Comparison of ENCODE assay signal across 8 mouse cellular contexts in the genomic region with DNA sequence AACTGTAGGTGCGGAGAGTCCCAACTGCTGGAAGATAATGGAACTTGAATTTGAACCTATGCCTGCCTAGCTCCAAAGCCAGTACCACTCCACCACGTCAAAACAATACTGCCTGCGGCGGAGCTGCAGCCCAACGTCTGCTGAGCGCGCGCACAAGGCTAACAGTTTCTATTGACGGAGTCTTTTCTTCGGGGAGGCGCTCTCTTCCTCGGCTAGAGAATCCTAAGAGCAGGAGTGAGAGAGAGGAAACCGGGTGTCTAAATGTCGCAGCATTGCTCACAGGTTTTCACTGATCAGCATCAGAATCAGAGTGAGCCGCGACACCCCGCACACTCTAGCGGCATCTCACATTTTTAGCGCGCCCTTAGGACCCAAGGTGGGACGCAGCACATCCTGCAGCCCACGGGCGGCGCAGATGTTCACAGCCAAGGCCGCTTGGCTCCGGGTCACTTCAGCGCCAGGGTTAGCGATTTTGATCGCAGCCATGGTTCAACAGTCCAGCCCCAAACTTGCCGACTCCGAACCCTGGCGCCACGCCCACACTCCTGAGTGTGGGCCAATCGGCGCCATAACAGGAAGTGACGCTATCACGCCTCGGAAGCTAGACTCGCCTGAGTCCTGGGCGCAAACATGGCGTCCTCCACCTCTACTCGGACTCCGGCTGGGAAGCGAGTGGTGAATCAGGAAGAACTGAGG. TPM values are rescaled to one million over a fixed set of nuclear protein-coding genes. Genes with fewer than 3 reads are reported as not detected.
DNase-seq lines count a peak whose midpoint lies in the region; ATAC-seq and TF ChIP-seq lines count a peak whose summit lies in the region.

A gene (minus strand): TSS at position 580 of the 696 bp plus-strand sequence.
A gene (plus strand): TSS at position 604 of the 696 bp plus-strand sequence.

- peaks cover 7% of the 10 kb centered on the region; the same call in 1 of the 2 replicates for H3K36me3 ChIP-seq in heart, embryonic 10.5 days
- H3K36me3 ChIP-seq in kidney, embryonic 14.5 days (ENCODE audit: control insufficient read depth, insufficient read depth, low read length) = peaks cover 8% of the 10 kb centered on the region; the same call in 1 of the 2 replicates
- H3K36me3 ChIP-seq in limb, embryonic 14.5 days (ENCODE audit: control insufficient read depth, insufficient read depth, low read length) = peaks cover 15% of the 10 kb centered on the region
- H3K36me3 ChIP-seq in midbrain, embryonic 16.5 days (ENCODE audit: control insufficient read depth, insufficient read depth, low read length) = no peaks in the 10 kb centered on the region
- no peaks in the 10 kb centered on the region; the same call in 1 of the 2 replicates for H3K36me3 ChIP-seq in spleen, adult 2 months (ENCODE audit: control insufficient read depth, insufficient read depth, low read length)

- under 1% methylated on average over 44 of the region's 44 CpGs for WGBS in heart, embryonic 10.5 days
- under 1% methylated on average over 44 of the region's 44 CpGs for WGBS in kidney, embryonic 14.5 days
- under 1% methylated on average over 44 of the region's 44 CpGs for WGBS in limb, embryonic 14.5 days
- WGBS in midbrain, embryonic 16.5 days = under 1% methylated on average over 44 of the region's 44 CpGs
- under 1% methylated on average over 44 of the region's 44 CpGs for WGBS in spleen, adult 2 months

- peak; percentile 99 for ATAC-seq in erythroblast, adult 5-6 weeks (replicated peaks; ENCODE audit: low FRiP score, poor library complexity, severe bottlenecking)
- ATAC-seq in kidney, embryonic 14.5 days (ENCODE audit: low FRiP score, low TSS enrichment) = peak; percentile 99
- peak; percentile 99 for ATAC-seq in limb, embryonic 14.5 days (ENCODE audit: low FRiP score, low read depth)
- ATAC-seq in midbrain, embryonic 16.5 days = peak; percentile 100

- peak within 1 kb of the TSS; percentile 96 for H3K27ac ChIP-seq in heart, embryonic 10.5 days
- H3K27ac ChIP-seq in kidney, embryonic 14.5 days (ENCODE audit: low read depth, low read length) = peak within 1 kb of the TSS; percentile 97
- peak within 1 kb of the TSS; percentile 93 for H3K27ac ChIP-seq in limb, embryonic 14.5 days (replicated peaks; ENCODE audit: low read depth, low read length)
- peak within 1 kb of the TSS; percentile 87 for H3K27ac ChIP-seq in midbrain, embryonic 16.5 days (ENCODE audit: low read length)
- H3K27ac ChIP-seq in spleen, adult 2 months (ENCODE audit: insufficient read depth, low read length) = peak within 1 kb of the TSS; percentile 79

- no peak for TF ChIP-seq CTCF in brain, embryonic 14.5 days (IDR thresholded peaks at IDR 0.05; ENCODE audit: borderline replicate concordance, extremely low read depth, insufficient read depth, insufficient read length)
- no peak for TF ChIP-seq CTCF in spleen, adult 2 months (IDR thresholded peaks at IDR 0.05; ENCODE audit: extremely low read depth, insufficient read depth, insufficient read length, insufficient replicate concordance)

- peak within 1 kb of the TSS; percentile 89 for H3K4me2 ChIP-seq in kidney, embryonic 14.5 days (replicated peaks; ENCODE audit: low read depth, low read length)
- H3K4me2 ChIP-seq in limb, embryonic 14.5 days (replicated peaks; ENCODE audit: low read depth, low read length, severe bottlenecking) = peak within 1 kb of the TSS; percentile 94
- peak within 1 kb of the TSS; percentile 93 for H3K4me2 ChIP-seq in midbrain, embryonic 16.5 days (ENCODE audit: low read length)

- peaks cover 22% of the 10 kb centered on the region for H3K4me1 ChIP-seq in heart, embryonic 10.5 days
- H3K4me1 ChIP-seq in kidney, embryonic 14.5 days (ENCODE audit: control insufficient read depth, insufficient read depth, low read length) = peaks cover 15% of the 10 kb centered on the region
- H3K4me1 ChIP-seq in limb, embryonic 14.5 days (ENCODE audit: control insufficient read depth, insufficient read depth, low read length) = peaks cover 18% of the 10 kb centered on the region
- H3K4me1 ChIP-seq in midbrain, embryonic 16.5 days (ENCODE audit: control insufficient read depth, insufficient read depth, low read length) = peaks cover 23% of the 10 kb centered on the region
- no peaks in the 10 kb centered on the region; the same call in 1 of the 2 replicates for H3K4me1 ChIP-seq in spleen, adult 2 months (ENCODE audit: control insufficient read depth, insufficient read depth, insufficient read length)

- H3K9me3 ChIP-seq in heart, embryonic 10.5 days = no peaks in the 10 kb centered on the region
- H3K9me3 ChIP-seq in kidney, embryonic 14.5 days (ENCODE audit: control insufficient read depth, low read length) = peaks cover 5% of the 10 kb centered on the region; the same call in 1 of the 2 replicates
- H3K9me3 ChIP-seq in limb, embryonic 14.5 days (ENCODE audit: control insufficient read depth, low read length) = no peaks in the 10 kb centered on the region
- H3K9me3 ChIP-seq in midbrain, embryonic 16.5 days (replicated peaks; ENCODE audit: control insufficient read depth, low read length, poor library complexity, severe bottlenecking) = no peaks in the 10 kb centered on the region

- peak within 1 kb of the TSS; percentile 89 for H3K9ac ChIP-seq in kidney, embryonic 14.5 days (ENCODE audit: low read depth, low read length)
- peak within 1 kb of the TSS; percentile 87 for H3K9ac ChIP-seq in limb, embryonic 14.5 days (ENCODE audit: low read depth, low read length, severe bottlenecking)
- H3K9ac ChIP-seq in midbrain, embryonic 16.5 days (ENCODE audit: low read depth, low read length) = peak within 1 kb of the TSS; percentile 85

- peak; percentile 66; the same call in 1 of the 2 replicates for TF ChIP-seq POLR2A in brain, embryonic 14.5 days (IDR thresholded peaks at IDR 0.05; ENCODE audit: borderline replicate concordance, extremely low read depth, insufficient read depth, insufficient read length, poor library complexity, severe bottlenecking)
- TF ChIP-seq POLR2A in limb, embryonic 14.5 days (IDR thresholded peaks at IDR 0.05; ENCODE audit: borderline replicate concordance, extremely low read depth, insufficient read depth, insufficient read length) = peak; percentile 47; the same call in 1 of the 2 replicates
- TF ChIP-seq POLR2A in spleen, adult 2 months (IDR thresholded peaks at IDR 0.05; ENCODE audit: low read depth, low read length) = peak; percentile 94

- peak; percentile 95 for DNase-seq in CD4-positive helper T cell, adult 2 months (ENCODE audit: low read depth, low spot score)
- DNase-seq in brain, embryonic 14.5 days (ENCODE audit: low read depth) = peak; percentile 98
- peak; percentile 97 for DNase-seq in heart, embryonic 10.5 days (ENCODE audit: low spot score)
- DNase-seq in limb, embryonic 14.5 days (ENCODE audit: low spot score) = peak; percentile 95
- peak; percentile 85 to 88 for DNase-seq in spleen, adult 2 months (ENCODE audit: low read depth in 1 of 2, low spot score in 2 of 2)

- peak within 1 kb of the TSS; percentile 92 for H3K4me3 ChIP-seq in heart, embryonic 10.5 days
- peak within 1 kb of the TSS; percentile 99 for H3K4me3 ChIP-seq in kidney, embryonic 14.5 days (ENCODE audit: low read length)
- H3K4me3 ChIP-seq in limb, embryonic 14.5 days (replicated peaks; ENCODE audit: low read length) = peak within 1 kb of the TSS; percentile 95
- H3K4me3 ChIP-seq in midbrain, embryonic 16.5 days (ENCODE audit: low read depth, low read length) = peak within 1 kb of the TSS; percentile 85
- peak within 1 kb of the TSS; percentile 87 for H3K4me3 ChIP-seq in spleen, adult 2 months (ENCODE audit: extremely low read depth, insufficient read depth, insufficient read length)

- H3K27me3 ChIP-seq in heart, embryonic 10.5 days (ENCODE audit: insufficient read depth, poor library complexity, severe bottlenecking) = no peaks in the 10 kb centered on the region
- H3K27me3 ChIP-seq in kidney, embryonic 14.5 days (ENCODE audit: control insufficient read depth, insufficient read depth, low read length) = no peaks in the 10 kb centered on the region
- no peaks in the 10 kb centered on the region for H3K27me3 ChIP-seq in limb, embryonic 14.5 days (ENCODE audit: control insufficient read depth, insufficient read depth, low read length)
- H3K27me3 ChIP-seq in midbrain, embryonic 16.5 days (ENCODE audit: control insufficient read depth, insufficient read depth, low read depth, low read length) = no peaks in the 10 kb centered on the region
- no peaks in the 10 kb centered on the region for H3K27me3 ChIP-seq in spleen, adult 2 months (ENCODE audit: control insufficient read depth, insufficient read depth, low read length)

RNA-seq across cellular contexts. Expression of the first gene that starts in this region (rescaled TPM):
- 0.16 and 0.20 TPM in 2 replicates for polyA plus RNA-seq in brain, embryonic 14.5 days (2012; rRNA removed)
- total RNA-seq in erythroblast, adult 5-6 weeks (2015; ENCODE audit: low replicate concordance) = not detected in 2 replicates
- total RNA-seq in erythroblast, adult 5-6 weeks (2017; ENCODE audit: low replicate concordance) = not detected in 2 replicates
- polyA plus RNA-seq in heart, embryonic 10.5 days (2016; fragmentation: Nextera tagmentation; extraction: Ambion mirVana) = 0.14 and 0.26 TPM in 2 replicates
- polyA plus RNA-seq in kidney, embryonic 14.5 days (2014; fragmentation: Nextera tagmentation; extraction: Ambion mirVana) = 0.21 and 0.31 TPM in 2 replicates
- 0.33 TPM in 1 of 2 replicates, not detected in the other for polyA plus RNA-seq in limb, embryonic 14.5 days (2012; rRNA removed)
- 0.25 and 0.37 TPM in 2 replicates for polyA plus RNA-seq in limb, embryonic 14.5 days (2014; fragmentation: Nextera tagmentation; extraction: Ambion mirVana)
- 0.25 and 0.46 TPM in 2 replicates for polyA plus RNA-seq in midbrain, embryonic 16.5 days (2015; fragmentation: Nextera tagmentation; extraction: Ambion mirVana)
- 0.07 and 0.09 TPM in 2 replicates for polyA plus RNA-seq in spleen, adult 2 months (2012; rRNA removed)

RNA-seq across cellular contexts. Expression of the second gene that starts in this region (rescaled TPM):
- 13.6 and 13.8 TPM in 2 replicates for polyA plus RNA-seq in brain, embryonic 14.5 days (2012; rRNA removed)
- total RNA-seq in erythroblast, adult 5-6 weeks (2015; ENCODE audit: low replicate concordance) = 4.0 and 7.5 TPM in 2 replicates
- 16.6 and 17.6 TPM in 2 replicates for total RNA-seq in erythroblast, adult 5-6 weeks (2017; ENCODE audit: low replicate concordance)
- polyA plus RNA-seq in heart, embryonic 10.5 days (2016; fragmentation: Nextera tagmentation; extraction: Ambion mirVana) = 29.6 and 37.3 TPM in 2 replicates
- 33.6 and 38.3 TPM in 2 replicates for polyA plus RNA-seq in kidney, embryonic 14.5 days (2014; fragmentation: Nextera tagmentation; extraction: Ambion mirVana)
- 11.2 and 18.7 TPM in 2 replicates for polyA plus RNA-seq in limb, embryonic 14.5 days (2012; rRNA removed)
- polyA plus RNA-seq in limb, embryonic 14.5 days (2014; fragmentation: Nextera tagmentation; extraction: Ambion mirVana) = 32.4 and 35.0 TPM in 2 replicates
- polyA plus RNA-seq in midbrain, embryonic 16.5 days (2015; fragmentation: Nextera tagmentation; extraction: Ambion mirVana) = 26.6 and 29.6 TPM in 2 replicates
- polyA plus RNA-seq in spleen, adult 2 months (2012; rRNA removed) = 5.1 and 5.7 TPM in 2 replicates

Comparison
In these comparisons a context has a peak if more than half of its experiments do, and no peak if none do; other contexts are left out.
1. Peak in every context shown above with its lines: DNase-seq, ATAC-seq, H3K4me3 ChIP-seq and H3K27ac ChIP-seq.